ENCODE assay signal across 7 mouse cellular contexts in genomic region chr8:126590024-126590529, GRCm38 (mm10). TPM values are rescaled to one million over a fixed set of nuclear protein-coding genes. Genes with fewer than 3 reads are reported as not detected.
DNase-seq lines count a peak whose midpoint lies in the region; ATAC-seq lines count a peak whose summit lies in the region.

No protein-coding gene starts in this region.

- 19% methylated on average over 14 of the region's 14 CpGs for WGBS in limb, embryonic 11.5 days
- WGBS in midbrain, embryonic 12.5 days = 22% methylated on average over 14 of the region's 14 CpGs

- H3K36me3 ChIP-seq in limb, embryonic 11.5 days (ENCODE audit: control insufficient read depth, insufficient read depth, low read length) = peaks cover 5% of the 10 kb centered on the region
- H3K36me3 ChIP-seq in midbrain, embryonic 12.5 days = 0 out of 2 replicates have a peak, but pooled peaks cover 6% of the 10 kb centered on the region

- peak overlapping the region; percentile 99 for H3K4me3 ChIP-seq in limb, embryonic 11.5 days (ENCODE audit: low read depth, low read length)
- H3K4me3 ChIP-seq in midbrain, embryonic 12.5 days = peak overlapping the region; percentile 98

- peaks cover 46% of the 10 kb centered on the region for H3K4me1 ChIP-seq in limb, embryonic 11.5 days (ENCODE audit: control insufficient read depth, insufficient read depth, low read length)
- peaks cover 56% of the 10 kb centered on the region for H3K4me1 ChIP-seq in midbrain, embryonic 12.5 days

- intact Hi-C loops in heart, postnatal 36 days (cut with DNase I) = loop anchor here (2.0 kb wide), 1 partner anchor 65 kb away; no protein-coding TSS in a partner anchor

- no peaks in the 10 kb centered on the region for H3K9me3 ChIP-seq in limb, embryonic 11.5 days (ENCODE audit: control insufficient read depth, low read length)
- no peaks in the 10 kb centered on the region for H3K9me3 ChIP-seq in midbrain, embryonic 12.5 days

- H3K4me2 ChIP-seq in limb, embryonic 11.5 days (ENCODE audit: low read depth, severe bottlenecking) = peak overlapping the region; percentile 99
- peak overlapping the region; percentile 95 for H3K4me2 ChIP-seq in midbrain, embryonic 12.5 days (replicated peaks)

- peak; percentile 82 for DNase-seq in CD4-positive, CD25-positive, alpha-beta regulatory T cell, adult 2 months (ENCODE audit: low read depth, low spot score)
- peak; percentile 71 for DNase-seq in NIH3T3 (ENCODE audit: low read depth)
- peak; percentile 66 to 77 for DNase-seq in heart, postnatal 36 days
- peak; percentile 49 for DNase-seq in limb, embryonic 11.5 days (ENCODE audit: low spot score)
- DNase-seq in thymus, adult 18-20 months = peak; percentile 57 to 73

- H3K9ac ChIP-seq in limb, embryonic 11.5 days (ENCODE audit: low read length) = peak overlapping the region; percentile 39; the same call in 1 of the 2 replicates
- peak overlapping the region; percentile 61 for H3K9ac ChIP-seq in midbrain, embryonic 12.5 days (replicated peaks)

- peak; percentile 64 for ATAC-seq in erythroblast, adult 5-6 weeks (replicated peaks; ENCODE audit: low FRiP score, poor library complexity, severe bottlenecking)
- ATAC-seq in limb, embryonic 11.5 days (ENCODE audit: insufficient number of reproducible peaks, low FRiP score, low TSS enrichment, low read depth) = no peak
- no peak for ATAC-seq in midbrain, embryonic 12.5 days (ENCODE audit: low FRiP score, low read depth)

- no peaks in the 10 kb centered on the region for H3K27me3 ChIP-seq in limb, embryonic 11.5 days (ENCODE audit: control insufficient read depth, insufficient read depth, low read length)
- no peaks in the 10 kb centered on the region for H3K27me3 ChIP-seq in midbrain, embryonic 12.5 days

- no peak overlapping the region for H3K27ac ChIP-seq in limb, embryonic 11.5 days (replicated peaks; ENCODE audit: low read depth, low read length)
- H3K27ac ChIP-seq in midbrain, embryonic 12.5 days (replicated peaks) = 0 out of 2 replicates have a peak overlapping the region, but pooled peaks have one; percentile 39

RNA-seq across cellular contexts. Expression of gene Irf2bp2, which starts 3.7 kb away (rescaled TPM):
- total RNA-seq in erythroblast, adult 5-6 weeks (2015; ENCODE audit: low replicate concordance) = 21.3 and 34.7 TPM in 2 replicates
- 19.5 and 25.1 TPM in 2 replicates for total RNA-seq in erythroblast, adult 5-6 weeks (2017; ENCODE audit: low replicate concordance)
- 10 to 100 TPM; 64.3 to 71.2 TPM for total RNA-seq in heart, postnatal 36 days (2021)
- polyA plus RNA-seq in limb, embryonic 11.5 days (2014; fragmentation: Nextera tagmentation; extraction: Ambion mirVana) = 4.9 and 5.6 TPM in 2 replicates
- polyA plus RNA-seq in midbrain, embryonic 12.5 days (2016; fragmentation: Nextera tagmentation; extraction: Ambion mirVana) = 7.5 and 7.7 TPM in 2 replicates
